Mouse (Mus musculus): ENCODE measurements around the gene Cpeb1.

The Cpeb1 gene

GRCm38 (mm10) chr7:81326043-81326442, 129.2 kb downstream of the Cpeb1 start:
- no peak for DNase-seq

GRCm38 (mm10) chr7:81321776-81322175, 133.5 kb downstream of the Cpeb1 start:
- DNase-seq = no peak

GRCm38 (mm10) chr7:81319749-81320148, 135.5 kb downstream of the Cpeb1 start:
- no peak for DNase-seq

GRCm38 (mm10) chr7:81315583-81315982, 139.7 kb downstream of the Cpeb1 start:
- no peak for DNase-seq

GRCm38 (mm10) chr7:81311581-81311980, 143.7 kb downstream of the Cpeb1 start:
- DNase-seq = no peak

- no peak for DNase-seq
Measured at GRCm38 (mm10) chr7:81311130-81311529, 144.1 kb downstream of the Cpeb1 start.

GRCm38 (mm10) chr7:81309247-81309646, 146.0 kb downstream of the Cpeb1 start:
- no peak for DNase-seq

- no peak for DNase-seq
Measured at GRCm38 (mm10) chr7:81307735-81308134, 147.5 kb downstream of the Cpeb1 start.

GRCm38 (mm10) chr7:81304675-81305074, 150.6 kb downstream of the Cpeb1 start:
- no peak for DNase-seq

- DNase-seq = peak; percentile 34 to 45
Measured at GRCm38 (mm10) chr7:81304100-81304499, 151.2 kb downstream of the Cpeb1 start.

- peak; percentile 70 to 80 for DNase-seq
Measured at GRCm38 (mm10) chr7:81303682-81304081, 151.6 kb downstream of the Cpeb1 start.

GRCm38 (mm10) chr7:81301323-81301722, 153.9 kb downstream of the Cpeb1 start:
- no peak for DNase-seq

- peak in 1 of 2 experiments; percentile 9 for DNase-seq
Measured at GRCm38 (mm10) chr7:81298206-81298605, 157.1 kb downstream of the Cpeb1 start.
